Mouse (Mus musculus): ENCODE results near the gene Mfsd4a. TPM values are rescaled to one million over a fixed set of nuclear protein-coding genes. Genes with fewer than 3 reads are reported as not detected.

The Mfsd4a gene
- polyA plus RNA-seq, 2 experiments from 2014 or later: 29.5 to 38.7 TPM

- no peak for ATAC-seq
Measured at GRCm38 (mm10) chr1:132065001-132065400, 2.9 kb downstream of the Mfsd4a start.

- no peak for ATAC-seq
Measured at GRCm38 (mm10) chr1:132063096-132063495, 4.8 kb downstream of the Mfsd4a start.

- ATAC-seq: no peak
Measured at GRCm38 (mm10) chr1:132061750-132062541, 5.9 kb downstream of the Mfsd4a start.

GRCm38 (mm10) chr1:132060036-132060769 is 7.7 kb downstream of the Mfsd4a start:
- ATAC-seq: no peak

GRCm38 (mm10) chr1:132058558-132058957 is 9.3 kb downstream of the Mfsd4a start:
- no peak for ATAC-seq

- no peak for ATAC-seq
Measured at GRCm38 (mm10) chr1:132055054-132055664, 12.7 kb downstream of the Mfsd4a start.

- ATAC-seq: no peak
Measured at GRCm38 (mm10) chr1:132054387-132054786, 13.5 kb downstream of the Mfsd4a start.

GRCm38 (mm10) chr1:132051746-132052145 is 16.1 kb downstream of the Mfsd4a start:
- no peak for ATAC-seq

GRCm38 (mm10) chr1:132046143-132046735 is 21.6 kb downstream of the Mfsd4a start:
- ATAC-seq: peak; percentile 94

GRCm38 (mm10) chr1:132043759-132044158 is 24.1 kb downstream of the Mfsd4a start:
- no peak for ATAC-seq

GRCm38 (mm10) chr1:132040201-132040621 is 27.7 kb downstream of the Mfsd4a start:
- no peak for ATAC-seq

GRCm38 (mm10) chr1:132038753-132039152 is 29.1 kb downstream of the Mfsd4a start:
- ATAC-seq: peak; percentile 76

GRCm38 (mm10) chr1:132037746-132038145 is 30.1 kb downstream of the Mfsd4a start:
- no peak for ATAC-seq

GRCm38 (mm10) chr1:132032172-132032571 is 35.7 kb downstream of the Mfsd4a start:
- no peak for ATAC-seq

GRCm38 (mm10) chr1:132030574-132030973 is 37.3 kb downstream of the Mfsd4a start:
- ATAC-seq: no peak

GRCm38 (mm10) chr1:132028413-132028812 is 39.4 kb downstream of the Mfsd4a start:
- ATAC-seq: no peak

- ATAC-seq: no peak
Measured at GRCm38 (mm10) chr1:132027978-132028377, 39.9 kb downstream of the Mfsd4a start.

GRCm38 (mm10) chr1:132026925-132027646 is 40.8 kb downstream of the Mfsd4a start:
- no peak for ATAC-seq

- ATAC-seq: no peak
Measured at GRCm38 (mm10) chr1:132022107-132022506, 45.8 kb downstream of the Mfsd4a start.

- ATAC-seq: no peak
Measured at GRCm38 (mm10) chr1:132019876-132020275, 48.0 kb downstream of the Mfsd4a start.

GRCm38 (mm10) chr1:132016691-132017090 is 51.2 kb downstream of the Mfsd4a start:
- ATAC-seq: no peak

- no peak for ATAC-seq
Measured at GRCm38 (mm10) chr1:132014800-132015199, 53.1 kb downstream of the Mfsd4a start.
